Mouse (Mus musculus) heart, embryonic 11.5 days (tissue): ENCODE data around the gene Gclm. TPM values are rescaled to one million over a fixed set of nuclear protein-coding genes. Genes with fewer than 3 reads are reported as not detected.
A peak's percentile ranks its signal among the peaks of the same experiment; 100 is the strongest.

Source experiments
- ATAC-seq: fragments of 200-750 bp; cut with Nextera tagmentation; replicated peaks from 2 replicates; pipeline ENCODE4 v1.8.0; 2017; ENCODE audit warnings: moderate library complexity; ENCODE audit not compliant: insufficient number of reproducible peaks, low FRiP score, low TSS enrichment
- H3K27ac ChIP-seq: fragments of 300-500 bp; sonication (generic); 2 replicates; pipeline ENCODE4 v1.5.1; 2014; ENCODE audit warnings: mild to moderate bottlenecking, low read depth, low read length
- H3K27me3 ChIP-seq: fragments of 300-500 bp; sonication (generic); 2 replicates; pipeline ENCODE4 v1.6.1; 2014; ENCODE audit warnings: mild to moderate bottlenecking, low read length, mixed read lengths; ENCODE audit not compliant: control insufficient read depth, insufficient read depth
- H3K36me3 ChIP-seq: fragments of 300-500 bp; sonication (generic); 2 replicates; pipeline ENCODE4 v1.6.1; 2014; ENCODE audit warnings: mild to moderate bottlenecking, low read length, moderate library complexity, mixed read lengths; ENCODE audit not compliant: control insufficient read depth, insufficient read depth
- H3K4me1 ChIP-seq: fragments of 300-500 bp; sonication (generic); 2 replicates; pipeline ENCODE4 v1.6.1; 2014; ENCODE audit warnings: low read length; ENCODE audit not compliant: control insufficient read depth, insufficient read depth
- H3K4me2 ChIP-seq: fragments of 300-500 bp; sonication (generic); 2 replicates; pipeline ENCODE4 v1.6.1; 2014; ENCODE audit warnings: mild to moderate bottlenecking, moderate library complexity
- H3K4me3 ChIP-seq: fragments of 300-500 bp; sonication (generic); 2 replicates; pipeline ENCODE4 v1.5.1; 2014; ENCODE audit warnings: low read depth, low read length
- H3K9ac ChIP-seq: fragments of 300-500 bp; sonication (generic); 2 replicates; pipeline ENCODE4 v1.6.1; 2014; ENCODE audit warnings: mild to moderate bottlenecking, low read depth, low read length, moderate library complexity
- H3K9me3 ChIP-seq: fragments of 300-500 bp; sonication (generic); replicated peaks from 2 replicates; pipeline ENCODE4 v1.6.1; 2016; ENCODE audit warnings: low read length; ENCODE audit not compliant: control insufficient read depth
- WGBS: fragments of 180-500 bp; shearing (Covaris S2); extraction: QIAGEN DNeasy Blood & Tissue Kit; methylation state at CpG from one replicate; pipeline ENCODE4 v1.1.7; 2014; ENCODE audit not compliant: insufficient replicate concordance; 5-methylcytosine and 5-hydroxymethylcytosine counted together
- polyA plus RNA-seq: library from polyadenylated mRNA; unstranded; fragments of >200 nt; fragmentation: Nextera tagmentation; extraction: Ambion mirVana; gene quantifications from 2 replicates; pipeline ENCODE4 v1.2.1, GENCODE M21; 2014

The Gclm gene
- polyA plus RNA-seq, 1 experiment from 2014 or later = 112 TPM

- ATAC-seq = peak; percentile 89
- peaks cover 3% of the 10 kb centered on the region; the same call in 1 of the 2 replicates for H3K27me3 ChIP-seq
- H3K27ac ChIP-seq = peak overlapping the region; percentile 93
- under 1% methylated on average over 94 of the region's 105 CpGs for WGBS
- no peaks in the 10 kb centered on the region for H3K9me3 ChIP-seq
- no peaks in the 10 kb centered on the region for H3K36me3 ChIP-seq
- peak overlapping the region; percentile 92 for H3K9ac ChIP-seq
- peak overlapping the region; percentile 84 for H3K4me2 ChIP-seq
- H3K4me3 ChIP-seq = peak overlapping the region; percentile 93
- H3K4me1 ChIP-seq = peaks cover 11% of the 10 kb centered on the region; the same call in 1 of the 2 replicates
Observed at GRCm38 (mm10) chr3:122293223-122293953, 48.0 kb downstream of the Gclm start.

GRCm38 (mm10) chr3:122293954-122294850 is 48.8 kb downstream of the Gclm start, which contains the start of gene Bcar3:
Bcar3 (plus strand) TSS chr3:122294136.
- Histone ChIP-seq H3K36me3 (no peaks in the 10 kb centered on the region), H3K4me1 (peaks cover 11% of the 10 kb centered on the region; the same call in 1 of the 2 replicates), H3K9me3 (no peaks in the 10 kb centered on the region), H3K4me2 (peak within 1 kb of the TSS; percentile 84), H3K27me3 (peaks cover 3% of the 10 kb centered on the region; the same call in 1 of the 2 replicates), H3K27ac (peak within 1 kb of the TSS; percentile 93), H3K9ac (peak within 1 kb of the TSS; percentile 92), H3K4me3 (peak within 1 kb of the TSS; percentile 93)
- 8% methylated on average over 37 of the region's 37 CpGs for WGBS
- ATAC-seq = peak; percentile 55

GRCm38 (mm10) chr3:122295511-122295910 is 50.2 kb downstream of the Gclm start:
- Histone ChIP-seq H3K27me3 (peaks cover 3% of the 10 kb centered on the region; the same call in 1 of the 2 replicates), H3K4me2 (no peak overlapping the region), H3K36me3 (no peaks in the 10 kb centered on the region), H3K9me3 (no peaks in the 10 kb centered on the region), H3K27ac (no peak overlapping the region), H3K4me1 (peaks cover 11% of the 10 kb centered on the region; the same call in 1 of the 2 replicates), H3K4me3 (no peak overlapping the region), H3K9ac (no peak overlapping the region)
- WGBS = 9% methylated on average over 5 of the region's 5 CpGs
- ATAC-seq = no peak

GRCm38 (mm10) chr3:122296979-122297378 is 51.6 kb downstream of the Gclm start:
- H3K4me2 ChIP-seq = no peak overlapping the region
- no peak for ATAC-seq
- WGBS = 57% methylated on average over 5 of the region's 5 CpGs
- no peak overlapping the region for H3K27ac ChIP-seq
- H3K9ac ChIP-seq = no peak overlapping the region
- H3K36me3 ChIP-seq = no peaks in the 10 kb centered on the region
- peaks cover 12% of the 10 kb centered on the region; the same call in 1 of the 2 replicates for H3K4me1 ChIP-seq
- peaks cover 5% of the 10 kb centered on the region for H3K27me3 ChIP-seq
- H3K9me3 ChIP-seq = no peaks in the 10 kb centered on the region
- no peak overlapping the region for H3K4me3 ChIP-seq

- no peak overlapping the region for H3K4me3 ChIP-seq
- peaks cover 6% of the 10 kb centered on the region for H3K27me3 ChIP-seq
- no peaks in the 10 kb centered on the region for H3K36me3 ChIP-seq
- no peaks in the 10 kb centered on the region for H3K9me3 ChIP-seq
- no peak overlapping the region for H3K27ac ChIP-seq
- 0 out of 2 replicates have a peak, but pooled peaks cover 6% of the 10 kb centered on the region for H3K4me1 ChIP-seq
- WGBS = 54% methylated on average over 9 of the region's 9 CpGs
- no peak overlapping the region for H3K9ac ChIP-seq
- no peak overlapping the region for H3K4me2 ChIP-seq
- no peak for ATAC-seq
Observed at GRCm38 (mm10) chr3:122300983-122301919, 55.9 kb downstream of the Gclm start.

GRCm38 (mm10) chr3:122304560-122304959 is 59.2 kb downstream of the Gclm start:
- Histone ChIP-seq H3K27ac (no peak overlapping the region), H3K9me3 (no peaks in the 10 kb centered on the region), H3K36me3 (no peaks in the 10 kb centered on the region), H3K4me1 (0 out of 2 replicates have a peak, but pooled peaks cover 6% of the 10 kb centered on the region), H3K27me3 (peaks cover 18% of the 10 kb centered on the region), H3K4me2 (no peak overlapping the region), H3K9ac (no peak overlapping the region), H3K4me3 (no peak overlapping the region)
- 95% methylated on average over 4 of the region's 4 CpGs for WGBS
- no peak for ATAC-seq

GRCm38 (mm10) chr3:122307894-122308671 is 62.7 kb downstream of the Gclm start:
- Histone ChIP-seq H3K9me3 (no peaks in the 10 kb centered on the region), H3K9ac (no peak overlapping the region), H3K27ac (no peak overlapping the region), H3K36me3 (no peaks in the 10 kb centered on the region), H3K4me1 (no peaks in the 10 kb centered on the region), H3K27me3 (peaks cover 20% of the 10 kb centered on the region), H3K4me2 (no peak overlapping the region), H3K4me3 (no peak overlapping the region)
- peak; percentile 60 for ATAC-seq
- 49% methylated on average over 4 of the region's 4 CpGs for WGBS
